Mouse (Mus musculus) myocyte (in vitro differentiated cells): ENCODE measurements around the gene Fnbp1l. TPM values are rescaled to one million over a fixed set of nuclear protein-coding genes. Genes with fewer than 3 reads are reported as not detected.

Experiments
- H3K27me3 ChIP-seq: one replicate; pipeline ENCODE4 v1.6.1; 2011; ENCODE audit not compliant: control insufficient read depth, insufficient read depth, insufficient read length
- H3K36me3 ChIP-seq: one replicate; pipeline ENCODE4 v1.6.1; 2011; ENCODE audit not compliant: control insufficient read depth, insufficient read depth
- H3K4me2 ChIP-seq: one replicate; pipeline ENCODE4 v1.6.1; 2011; ENCODE audit warnings: low read depth, control low read depth
- H3K4me3 ChIP-seq: one replicate; pipeline ENCODE4 v1.5.1; 2011; ENCODE audit warnings: mild to moderate bottlenecking, control low read depth, moderate library complexity
- H3K79me2 ChIP-seq: one replicate; pipeline ENCODE4 v1.6.1; 2011; ENCODE audit not compliant: control insufficient read depth, insufficient read depth
- H3ac ChIP-seq: one replicate; pipeline ENCODE4 v1.6.1; 2011; ENCODE audit not compliant: control insufficient read depth, insufficient read length
- CEBPB ChIP-seq: IDR thresholded peaks from 2 replicates; pipeline ENCODE4 v1.6.1; 2011; ENCODE audit warnings: mild to moderate bottlenecking, moderate library complexity; ENCODE audit not compliant: poor library complexity, insufficient read depth, severe bottlenecking
- E2F4 ChIP-seq: IDR thresholded peaks from one replicate; pipeline ENCODE4 v1.6.1; 2011; ENCODE audit warnings: mild to moderate bottlenecking, control low read depth, moderate library complexity; ENCODE audit not compliant: insufficient read depth
- MAX ChIP-seq: IDR thresholded peaks from one replicate; pipeline ENCODE4 v1.6.1; 2011; ENCODE audit warnings: low read depth, mild to moderate bottlenecking, control low read depth
- MYOD1 ChIP-seq, 3 experiments: IDR thresholded peaks; one replicate each; pipeline ENCODE4 v1.6.1; 2011; ENCODE audit warnings: control low read depth in 2 of 3, low read depth in 2 of 3, mild to moderate bottlenecking in 2 of 3, moderate library complexity in 1 of 3; ENCODE audit not compliant: insufficient read length in 2 of 3, control insufficient read depth in 1 of 3
- MYOG ChIP-seq, 3 experiments: IDR thresholded peaks; one replicate each; pipeline ENCODE4 v1.6.1; 2011; ENCODE audit warnings: control low read depth in 2 of 3, low read depth in 2 of 3, mild to moderate bottlenecking in 2 of 3; ENCODE audit not compliant: insufficient read length in 2 of 3, control insufficient read depth in 1 of 3, insufficient read depth in 1 of 3
- POLR2A ChIP-seq: IDR thresholded peaks from one replicate; pipeline ENCODE4 v1.6.1; 2011; ENCODE audit warnings: low read depth, mild to moderate bottlenecking, control low read depth, moderate library complexity; ENCODE audit not compliant: insufficient read length
- POLR2AphosphoS2 ChIP-seq: IDR thresholded peaks from one replicate; pipeline ENCODE4 v1.6.1; 2011; ENCODE audit warnings: low read depth, control low read depth; ENCODE audit not compliant: insufficient read length
- REST ChIP-seq: IDR thresholded peaks from one replicate; pipeline ENCODE4 v1.6.1; 2011; ENCODE audit warnings: mild to moderate bottlenecking, control low read depth, moderate library complexity; ENCODE audit not compliant: insufficient read depth, insufficient read length
- SRF ChIP-seq: IDR thresholded peaks from one replicate; pipeline ENCODE4 v1.6.1; 2011; ENCODE audit warnings: low read depth; ENCODE audit not compliant: control insufficient read depth, insufficient read length
- TCF12 ChIP-seq: IDR thresholded peaks from one replicate; pipeline ENCODE4 v1.6.1; 2011; ENCODE audit warnings: mild to moderate bottlenecking, control low read depth; ENCODE audit not compliant: poor library complexity, insufficient read depth, severe bottlenecking
- TCF3 ChIP-seq: IDR thresholded peaks from one replicate; pipeline ENCODE4 v1.6.1; 2011; ENCODE audit warnings: low read depth, control low read depth; ENCODE audit not compliant: insufficient read length
- USF1 ChIP-seq: IDR thresholded peaks from one replicate; pipeline ENCODE4 v1.6.1; 2011; ENCODE audit warnings: low read depth, mild to moderate bottlenecking, control low read depth, moderate library complexity
- polyA plus RNA-seq: library from polyadenylated mRNA; unstranded; fragments of >200 nt; fragmentation: generic; extraction: Trizol; gene quantifications from one replicate; pipeline ENCODE4 v1.2.1, GENCODE M21; 2012; ENCODE audit warnings: missing spikeins

Fnbp1l gene
- polyA plus RNA-seq, 1 experiment: 8.6 TPM

DNA sequence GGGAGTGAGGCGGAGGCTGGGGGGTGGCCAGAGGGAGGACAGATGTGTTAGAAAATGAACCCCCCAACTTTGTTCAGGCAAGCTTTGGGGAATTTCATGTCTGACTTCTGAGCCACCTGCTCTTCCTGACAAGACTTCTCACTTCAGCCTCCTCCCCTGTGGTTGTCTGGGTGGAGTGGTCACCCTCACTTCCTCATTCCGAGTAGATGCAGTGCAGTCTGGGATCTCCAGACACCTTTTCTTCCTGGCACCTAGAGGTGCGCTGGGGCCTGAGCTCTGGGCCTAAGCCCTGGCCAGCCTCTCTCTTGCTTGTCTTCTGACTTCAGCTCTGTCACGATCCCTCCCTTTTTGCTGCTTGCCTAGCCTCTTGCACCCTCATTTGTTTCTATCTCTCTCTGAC lies 98.6 kb downstream of the Fnbp1l start:
- Histone ChIP-seq H3K4me3 (no peak overlapping the region), H3K36me3 (peaks cover 37% of the 10 kb centered on the region), H3K27me3 (no peaks in the 10 kb centered on the region), H3ac (no peak overlapping the region), H3K4me2 (peak overlapping the region; percentile 35), H3K79me2 (no peaks in the 10 kb centered on the region)
- TF ChIP-seq REST: no peak
- TF ChIP-seq MYOD1 (IDR thresholded peaks at IDR 0.05; ENCODE audit: control insufficient read depth in 1 of 3, insufficient read length in 2 of 3, low read depth in 2 of 3): peak in 2 of 3 experiments; percentile 1 to 2

DNA sequence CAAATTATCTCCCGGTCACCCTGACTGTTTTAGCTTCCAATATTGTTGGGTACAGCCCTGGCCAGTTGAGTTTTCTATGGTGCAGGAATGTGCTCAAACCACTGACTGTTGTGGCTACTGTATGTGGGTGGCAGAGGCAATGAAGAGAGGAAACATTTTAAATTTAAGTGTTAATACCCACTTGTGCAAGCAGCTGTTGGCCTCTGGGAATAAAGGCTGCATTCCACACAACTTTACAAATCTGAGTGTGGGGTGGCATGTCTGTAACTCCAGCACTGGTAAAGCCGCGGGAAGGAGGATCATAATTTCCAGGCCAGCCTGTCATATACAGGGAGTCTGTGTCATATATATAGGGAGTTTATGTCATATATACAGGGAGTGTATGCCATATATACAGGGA lies 99.2 kb downstream of the Fnbp1l start:
- Histone ChIP-seq H3K27me3 (no peaks in the 10 kb centered on the region), H3ac (no peak overlapping the region)
- TF ChIP-seq MYOG (IDR thresholded peaks at IDR 0.05; ENCODE audit: control insufficient read depth in 1 of 3, insufficient read depth in 1 of 3, insufficient read length in 2 of 3, low read depth in 2 of 3) (no peak), MYOD1 (IDR thresholded peaks at IDR 0.05; ENCODE audit: control insufficient read depth in 1 of 3, insufficient read length in 2 of 3, low read depth in 2 of 3) (peak in 2 of 3 experiments; percentile 60 to 61), CEBPB (0 out of 2 replicates have a peak, but pooled peaks have one; percentile 22)

DNA sequence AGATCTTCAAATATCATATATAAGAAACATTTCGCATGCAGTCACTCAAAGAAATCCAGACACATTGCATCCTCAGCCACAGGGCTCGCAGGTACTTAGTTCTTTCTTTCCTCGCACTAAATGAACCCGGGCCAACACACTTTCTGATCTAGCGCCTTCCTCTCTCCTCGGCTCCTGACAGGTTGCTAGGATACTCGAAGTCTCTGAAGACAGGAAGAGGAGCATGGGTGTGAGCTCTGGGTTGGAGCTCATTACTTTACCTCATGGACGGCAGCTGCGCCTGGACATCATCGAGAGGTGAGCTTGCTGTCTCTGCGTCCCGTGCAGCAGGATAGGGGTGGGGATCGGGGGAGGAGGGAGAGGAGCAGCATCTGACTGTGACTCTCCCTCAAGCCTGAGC lies 100.4 kb downstream of the Fnbp1l start:
- H3K4me2 ChIP-seq: no peak overlapping the region
- peaks cover 10% of the 10 kb centered on the region for H3K79me2 ChIP-seq

More for the DNA sequence above, 99.2 kb downstream of the Fnbp1l start:
- Histone ChIP-seq H3K4me3 (no peak overlapping the region), H3K79me2 (no peaks in the 10 kb centered on the region), H3K4me2 (peak overlapping the region; percentile 35), H3K36me3 (peaks cover 35% of the 10 kb centered on the region)

DNA sequence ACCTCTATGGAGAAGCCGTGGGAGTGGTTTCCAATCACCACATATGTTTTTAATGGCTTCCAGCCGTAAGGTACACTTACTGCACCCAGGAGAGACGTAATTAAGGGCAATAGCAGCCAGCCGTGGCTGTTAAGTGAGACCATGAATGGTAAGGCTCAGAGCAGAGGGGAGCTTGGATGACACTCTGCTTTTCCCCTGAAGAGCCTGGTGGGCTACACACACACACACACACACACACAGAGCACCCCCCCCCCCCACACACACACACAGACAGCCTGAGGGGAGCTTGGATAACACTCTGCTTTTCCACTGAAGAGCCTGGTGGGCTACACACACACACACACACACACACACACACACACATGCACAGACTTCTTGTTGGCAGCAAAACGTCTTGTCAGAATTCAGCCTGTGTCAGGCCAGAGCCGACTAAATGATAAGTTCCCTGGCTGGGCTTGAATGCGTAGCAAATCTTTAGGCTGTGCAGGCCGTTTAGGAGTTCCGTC lies 101.2 kb downstream of the Fnbp1l start:
- no peak overlapping the region for H3K4me3 ChIP-seq
- TF ChIP-seq MAX (no peak), POLR2A (no peak), MYOG (IDR thresholded peaks at IDR 0.05; ENCODE audit: control insufficient read depth in 1 of 3, insufficient read depth in 1 of 3, insufficient read length in 2 of 3, low read depth in 2 of 3) (no peak), TCF3 (no peak)
- peaks cover 10% of the 10 kb centered on the region for H3K79me2 ChIP-seq
- no peak overlapping the region for H3ac ChIP-seq
- peaks cover 24% of the 10 kb centered on the region for H3K36me3 ChIP-seq
- no peaks in the 10 kb centered on the region for H3K27me3 ChIP-seq
- no peak overlapping the region for H3K4me2 ChIP-seq

More for the DNA sequence above, 100.4 kb downstream of the Fnbp1l start:
- peaks cover 29% of the 10 kb centered on the region for H3K36me3 ChIP-seq
- no peak overlapping the region for H3ac ChIP-seq
- no peaks in the 10 kb centered on the region for H3K27me3 ChIP-seq
- TF ChIP-seq REST: no peak
- TF ChIP-seq TCF12: no peak
- TF ChIP-seq SRF: no peak
- TF ChIP-seq TCF3: no peak
- TF ChIP-seq CEBPB: no peak
- TF ChIP-seq POLR2AphosphoS2: no peak
- no peak for TF ChIP-seq MAX
- no peak for TF ChIP-seq POLR2A
- no peak overlapping the region for H3K4me3 ChIP-seq

DNA sequence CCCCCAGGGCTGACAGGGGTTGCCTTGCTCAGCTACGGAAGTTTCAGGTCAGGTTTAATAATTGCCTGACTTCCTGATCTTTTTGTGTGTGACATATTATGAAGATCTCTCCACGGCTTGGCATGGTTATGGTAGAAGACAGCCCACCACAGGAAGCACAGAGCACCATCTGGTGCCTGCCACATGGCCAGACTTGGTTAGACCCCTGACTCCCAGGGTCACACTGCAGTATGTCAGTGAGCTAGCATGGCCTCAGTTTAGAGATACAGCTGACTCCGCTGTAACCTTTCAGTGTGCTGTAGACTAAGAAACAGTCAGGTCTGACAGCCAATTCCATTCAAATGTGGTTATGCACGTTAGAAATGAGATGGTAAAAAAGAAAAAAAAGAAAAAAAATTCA lies 101.8 kb downstream of the Fnbp1l start:
- Histone ChIP-seq H3ac (no peak overlapping the region), H3K4me3 (no peak overlapping the region), H3K4me2 (no peak overlapping the region), H3K27me3 (no peaks in the 10 kb centered on the region), H3K79me2 (peaks cover 10% of the 10 kb centered on the region), H3K36me3 (peaks cover 18% of the 10 kb centered on the region)
- no peak for TF ChIP-seq MYOG (IDR thresholded peaks at IDR 0.05; ENCODE audit: control insufficient read depth in 1 of 3, insufficient read depth in 1 of 3, insufficient read length in 2 of 3, low read depth in 2 of 3)
- no peak for TF ChIP-seq POLR2AphosphoS2
- no peak for TF ChIP-seq E2F4

DNA sequence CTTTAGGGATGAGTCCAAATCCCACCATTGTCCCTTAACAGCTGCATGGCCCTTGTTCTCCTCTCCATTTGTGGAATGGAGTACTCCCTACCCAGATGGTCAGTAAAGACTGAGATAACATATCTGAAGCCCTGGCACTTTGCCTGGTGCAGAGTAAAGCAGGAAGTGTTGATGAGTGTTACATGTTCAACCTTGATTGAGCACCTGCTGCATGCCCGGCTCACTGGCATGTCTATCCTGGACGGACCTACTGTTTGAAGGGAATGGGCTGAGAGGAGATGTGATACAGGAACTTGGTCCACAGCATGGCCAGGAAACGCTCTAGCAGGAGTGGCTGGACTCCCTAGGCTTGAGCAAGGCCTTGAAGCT lies 103.2 kb downstream of the Fnbp1l start:
- Histone ChIP-seq H3ac (no peak overlapping the region), H3K27me3 (no peaks in the 10 kb centered on the region), H3K36me3 (peaks cover 12% of the 10 kb centered on the region), H3K79me2 (peaks cover 10% of the 10 kb centered on the region), H3K4me3 (no peak overlapping the region), H3K4me2 (no peak overlapping the region)
- TF ChIP-seq MYOG (IDR thresholded peaks at IDR 0.05; ENCODE audit: control insufficient read depth in 1 of 3, insufficient read depth in 1 of 3, insufficient read length in 2 of 3, low read depth in 2 of 3) (peak in 1 of 3 experiments; percentile 1), TCF3 (no peak), USF1 (no peak), E2F4 (no peak), REST (no peak), SRF (no peak), MYOD1 (IDR thresholded peaks at IDR 0.05; ENCODE audit: control insufficient read depth in 1 of 3, insufficient read length in 2 of 3, low read depth in 2 of 3) (no peak)
